Mouse (Mus musculus) skeletal muscle tissue, adult 2 months (tissue): Measurements from ENCODE around the gene Arid3a.

Experiments used
- DNase-seq: peaks from one replicate; pipeline ENCODE4 v3.0.0-alpha.2; 2012; ENCODE audit warnings: low read depth, low spot score

The Arid3a gene

GRCm38 (mm10) chr10:79995636-79996035 is 68.8 kb downstream of the Arid3a start:
- no peak for DNase-seq

DNA sequence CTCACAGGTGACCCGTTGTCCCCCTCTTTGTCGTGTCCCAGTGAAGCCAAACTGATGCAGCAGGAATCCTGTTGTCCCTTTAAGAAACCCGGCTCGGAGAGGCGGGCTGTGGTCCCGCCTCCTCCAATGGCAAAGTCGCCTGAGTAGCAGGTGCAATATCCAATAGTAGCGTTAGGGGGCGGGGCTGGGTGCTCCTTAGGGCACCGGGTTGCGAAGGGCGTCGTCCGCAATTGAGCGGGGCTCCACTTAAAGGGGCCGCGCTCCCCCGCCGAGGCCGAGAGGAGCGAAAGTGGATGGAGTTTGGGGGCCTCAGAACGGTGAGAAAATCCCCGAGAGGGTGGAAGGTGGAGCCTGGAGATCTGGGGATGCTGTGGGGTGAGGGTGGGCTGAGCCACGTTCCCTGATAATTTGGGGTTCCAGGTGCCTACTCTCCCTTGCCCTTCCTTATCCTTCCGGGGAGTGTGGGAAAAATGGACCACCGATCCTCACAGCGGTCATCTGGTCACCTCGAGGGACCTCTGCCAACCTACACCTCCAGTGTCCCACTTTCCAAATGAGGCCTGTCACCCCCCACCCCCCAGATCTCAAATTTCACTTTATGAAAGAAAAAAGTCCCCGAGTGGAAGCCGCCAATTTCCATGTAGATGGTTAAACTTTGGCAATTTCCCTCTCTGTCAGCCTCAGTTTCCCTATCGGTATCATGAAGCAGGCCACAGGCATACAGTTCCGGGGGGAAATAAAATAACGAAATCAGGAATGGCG is 69.6 kb downstream of the Arid3a start, which contains the start of gene Abca7:
TSS of gene Abca7 (plus strand) at position 223 of the 762 bp plus-strand sequence.
- peak; percentile 95 for DNase-seq

- no peak for DNase-seq
Observed at GRCm38 (mm10) chr10:79997034-79997760, 70.4 kb downstream of the Arid3a start.

DNA sequence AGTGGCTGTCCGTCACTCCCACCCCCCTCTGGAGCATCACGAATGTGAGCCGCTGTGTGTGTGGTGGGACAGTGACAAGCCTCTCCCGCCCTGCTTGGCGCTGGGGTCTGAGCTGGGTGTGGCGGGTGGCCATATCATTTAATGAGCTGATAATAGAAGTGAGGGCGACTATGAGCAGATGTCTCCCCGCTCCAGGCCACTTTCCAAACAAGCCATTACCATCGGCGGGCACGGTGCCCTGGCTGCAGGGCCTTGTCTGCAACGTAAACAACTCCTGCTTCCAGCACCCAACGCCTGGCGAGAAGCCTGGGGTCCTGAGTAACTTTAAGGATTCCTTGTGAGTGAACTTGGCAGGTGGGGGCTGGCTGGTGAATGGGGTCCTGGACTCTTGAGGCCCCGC is 71.0 kb downstream of the Arid3a start:
- DNase-seq = no peak

DNA sequence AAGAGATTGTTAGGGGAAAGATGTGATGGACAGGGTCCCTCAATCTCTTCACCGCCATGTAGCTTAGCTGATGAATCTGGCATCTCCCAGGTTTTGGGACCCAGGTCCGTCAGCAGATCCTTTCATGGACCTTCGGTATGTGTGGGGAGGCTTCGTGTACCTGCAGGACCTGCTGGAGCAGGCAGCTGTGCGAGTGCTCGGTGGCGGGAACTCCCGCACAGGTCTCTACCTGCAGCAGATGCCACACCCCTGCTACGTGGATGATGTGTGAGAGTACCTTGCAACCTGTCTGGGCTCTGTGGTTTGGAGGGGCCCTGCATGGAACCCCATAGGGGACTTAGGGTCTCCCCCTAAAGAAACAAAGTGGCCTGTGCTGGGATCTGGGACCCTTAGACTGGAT is 75.1 kb downstream of the Arid3a start:
- no peak for DNase-seq

DNA sequence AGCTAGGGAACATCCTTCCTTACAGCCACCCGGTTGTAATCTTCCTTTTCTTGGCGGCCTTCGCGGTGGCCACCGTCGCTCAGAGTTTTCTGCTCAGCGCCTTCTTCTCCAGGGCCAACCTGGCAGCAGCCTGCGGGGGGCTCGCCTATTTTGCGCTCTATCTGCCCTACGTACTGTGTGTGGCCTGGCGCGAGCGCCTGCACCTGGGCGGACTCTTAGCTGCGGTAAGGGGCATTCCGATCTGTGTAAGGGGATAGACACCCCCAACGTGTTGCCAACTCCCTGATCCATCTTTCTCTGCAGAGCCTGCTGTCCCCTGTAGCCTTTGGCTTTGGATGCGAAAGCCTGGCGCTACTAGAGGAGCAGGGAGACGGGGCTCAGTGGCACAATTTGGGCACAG is 76.0 kb downstream of the Arid3a start:
- no peak for DNase-seq

- no peak for DNase-seq
Observed at GRCm38 (mm10) chr10:80003374-80004232, 76.8 kb downstream of the Arid3a start.

DNA sequence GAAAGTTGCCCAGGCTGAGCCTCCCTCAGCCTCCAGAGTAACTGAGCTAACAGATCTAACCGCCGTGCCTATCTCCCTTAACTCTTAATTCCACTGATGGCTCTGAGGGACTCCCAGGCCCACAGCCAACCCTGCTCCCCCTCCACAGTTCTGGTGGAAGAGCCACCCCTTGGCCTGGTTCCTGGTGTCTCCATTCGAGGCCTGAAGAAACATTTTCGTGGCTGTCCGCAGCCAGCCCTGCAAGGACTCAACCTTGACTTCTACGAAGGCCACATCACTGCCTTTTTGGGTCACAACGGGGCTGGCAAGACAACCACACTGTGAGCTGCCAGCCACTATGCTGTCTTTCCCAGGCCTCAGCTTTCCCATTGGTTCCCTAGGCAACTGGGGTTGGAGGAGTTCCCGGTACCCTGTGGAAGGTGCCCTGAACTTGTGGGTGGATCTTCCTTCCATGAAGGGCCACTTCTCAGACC is 77.4 kb downstream of the Arid3a start:
- DNase-seq = no peak
